Mouse (Mus musculus) spleen, adult 2 months (tissue): ENCODE measurements around the gene Bco2.

Experiments
- CTCF ChIP-seq: fragments of 200-500 bp; IDR thresholded peaks from 2 replicates; pipeline ENCODE4 v1.5.1; 2011; ENCODE audit warnings: mild to moderate bottlenecking, inconsistent platforms; ENCODE audit not compliant: insufficient read depth, insufficient read length, insufficient replicate concordance; ENCODE audit errors: extremely low read depth
- POLR2A ChIP-seq: fragments of 200-500 bp; IDR thresholded peaks from 2 replicates; pipeline ENCODE4 v1.6.1; 2011; ENCODE audit warnings: low read depth, low read length, inconsistent platforms

- no peak for TF ChIP-seq CTCF
- TF ChIP-seq POLR2A, result no peak
Measured at GRCm38 (mm10) chr9:50499781-50500180, 55.2 kb downstream of the Bco2 start.
